Mouse (Mus musculus) limb, embryonic 12.5 days (tissue): ENCODE measurements around the gene Unc80. TPM values are rescaled to one million over a fixed set of nuclear protein-coding genes. Genes with fewer than 3 reads are reported as not detected.
A peak's percentile ranks its signal among the peaks of the same experiment; 100 is the strongest.

Source experiments
- ATAC-seq: fragments of 200-750 bp; cut with Nextera tagmentation; 2 replicates; pipeline ENCODE4 v1.8.0; 2017; ENCODE audit warnings: low read depth, moderate TSS enrichment; ENCODE audit not compliant: insufficient number of reproducible peaks, insufficient read depth, low FRiP score, low TSS enrichment
- H3K27ac ChIP-seq: fragments of 300-500 bp; sonication (generic); 2 replicates; pipeline ENCODE4 v1.5.1; 2016; ENCODE audit warnings: mild to moderate bottlenecking, moderate library complexity
- H3K27me3 ChIP-seq: fragments of 300-500 bp; sonication (generic); 2 replicates; pipeline ENCODE4 v1.6.1; 2016; ENCODE audit warnings: mild to moderate bottlenecking, moderate library complexity
- H3K36me3 ChIP-seq: fragments of 300-500 bp; sonication (generic); 2 replicates; pipeline ENCODE4 v1.6.1; 2016; ENCODE audit warnings: mild to moderate bottlenecking, moderate library complexity
- H3K4me1 ChIP-seq: fragments of 300-500 bp; sonication (generic); replicated peaks from 2 replicates; pipeline ENCODE4 v1.6.1; 2016
- H3K4me2 ChIP-seq: fragments of 300-500 bp; sonication (generic); 2 replicates; pipeline ENCODE4 v1.6.1; 2016; ENCODE audit warnings: mild to moderate bottlenecking, moderate library complexity
- H3K4me3 ChIP-seq: fragments of 300-500 bp; sonication (generic); replicated peaks from 2 replicates; pipeline ENCODE4 v1.5.1; 2016; ENCODE audit warnings: mild to moderate bottlenecking
- H3K9ac ChIP-seq: fragments of 300-500 bp; sonication (generic); replicated peaks from 2 replicates; pipeline ENCODE4 v1.6.1; 2016; ENCODE audit warnings: mild to moderate bottlenecking, moderate library complexity
- H3K9me3 ChIP-seq: fragments of 300-500 bp; sonication (generic); 2 replicates; pipeline ENCODE4 v1.6.1; 2016; ENCODE audit warnings: mild to moderate bottlenecking, moderate library complexity
- WGBS: fragments of 180-500 bp; shearing (Covaris S2); methylation state at CpG from one replicate; pipeline ENCODE4 v1.1.7; 2016; 5-methylcytosine and 5-hydroxymethylcytosine counted together
- polyA plus RNA-seq: library from polyadenylated mRNA; unstranded; fragments of >200 nt; fragmentation: Nextera tagmentation; extraction: Ambion mirVana; gene quantifications from 2 replicates; pipeline ENCODE4 v1.2.1, GENCODE M21; 2016

The Unc80 gene
- 0.52 and 0.73 TPM in 2 replicates for polyA plus RNA-seq

- Histone ChIP-seq H3K9ac (peak within 1 kb of the TSS; percentile 42), H3K27me3 (peaks cover 28% of the 10 kb centered on the region), H3K36me3 (no peaks in the 10 kb centered on the region), H3K9me3 (no peaks in the 10 kb centered on the region), H3K4me1 (peaks cover 12% of the 10 kb centered on the region; the same call in 1 of the 2 replicates), H3K4me3 (peak within 1 kb of the TSS; percentile 58), H3K27ac (no peak within 1 kb of the TSS), H3K4me2 (peak within 1 kb of the TSS; percentile 91)
- WGBS, result 1% methylated on average over 69 of the region's 83 CpGs
- peak; percentile 89 for ATAC-seq
Measured at GRCm38 (mm10) chr1:66467821-66468703, at the start of gene Unc80. Unc80 (plus strand) TSS chr1:66468367.

- WGBS, result 89% methylated on average over 5 of the region's 5 CpGs
- peaks cover 10% of the 10 kb centered on the region; the same call in 1 of the 2 replicates for H3K36me3 ChIP-seq
- H3K4me2 ChIP-seq, result no peak overlapping the region
- ATAC-seq, result no peak
- H3K4me1 ChIP-seq, result no peaks in the 10 kb centered on the region; the same call in 1 of the 2 replicates
- H3K9ac ChIP-seq, result no peak overlapping the region
- no peaks in the 10 kb centered on the region for H3K27me3 ChIP-seq
- no peak overlapping the region for H3K4me3 ChIP-seq
- H3K27ac ChIP-seq, result no peak overlapping the region
- H3K9me3 ChIP-seq, result no peaks in the 10 kb centered on the region
Measured at GRCm38 (mm10) chr1:66426073-66426472, 42.1 kb upstream of the Unc80 start.

- H3K9ac ChIP-seq, result no peak overlapping the region
- no peaks in the 10 kb centered on the region for H3K9me3 ChIP-seq
- no peak overlapping the region for H3K27ac ChIP-seq
- H3K27me3 ChIP-seq, result no peaks in the 10 kb centered on the region
- H3K4me1 ChIP-seq, result no peaks in the 10 kb centered on the region; the same call in 1 of the 2 replicates
- H3K4me2 ChIP-seq, result no peak overlapping the region
- ATAC-seq, result no peak
- H3K4me3 ChIP-seq, result no peak overlapping the region
- H3K36me3 ChIP-seq, result peaks cover 2% of the 10 kb centered on the region; the same call in 1 of the 2 replicates
Measured at GRCm38 (mm10) chr1:66430962-66431361, 37.2 kb upstream of the Unc80 start.

- no peak overlapping the region for H3K27ac ChIP-seq
- no peak overlapping the region for H3K9ac ChIP-seq
- no peaks in the 10 kb centered on the region for H3K27me3 ChIP-seq
- ATAC-seq, result no peak
- no peaks in the 10 kb centered on the region for H3K9me3 ChIP-seq
- no peaks in the 10 kb centered on the region; the same call in 1 of the 2 replicates for H3K4me1 ChIP-seq
- H3K4me2 ChIP-seq, result no peak overlapping the region
- H3K4me3 ChIP-seq, result no peak overlapping the region
- WGBS, result 91% methylated on average over 6 of the region's 6 CpGs
- H3K36me3 ChIP-seq, result no peaks in the 10 kb centered on the region
Measured at GRCm38 (mm10) chr1:66431472-66431871, 36.7 kb upstream of the Unc80 start.

GRCm38 (mm10) chr1:66438069-66438468, 30.1 kb upstream of the Unc80 start:
- Histone ChIP-seq H3K4me2 (no peak overlapping the region), H3K9ac (no peak overlapping the region), H3K4me3 (no peak overlapping the region), H3K4me1 (no peaks in the 10 kb centered on the region), H3K9me3 (no peaks in the 10 kb centered on the region), H3K27ac (no peak overlapping the region), H3K27me3 (no peaks in the 10 kb centered on the region), H3K36me3 (no peaks in the 10 kb centered on the region; the same call in 1 of the 2 replicates)
- 87% methylated on average over 2 of the region's 2 CpGs for WGBS
- ATAC-seq, result no peak

- 82% methylated on average over 2 of the region's 2 CpGs for WGBS
Measured at GRCm38 (mm10) chr1:66442922-66443321, 25.2 kb upstream of the Unc80 start.

GRCm38 (mm10) chr1:66449471-66449870, 18.7 kb upstream of the Unc80 start:
- no peaks in the 10 kb centered on the region for H3K36me3 ChIP-seq
- ATAC-seq, result no peak
- H3K27me3 ChIP-seq, result no peaks in the 10 kb centered on the region
- H3K4me1 ChIP-seq, result peaks cover 3% of the 10 kb centered on the region; the same call in 1 of the 2 replicates
- no peak overlapping the region for H3K4me2 ChIP-seq
- H3K9ac ChIP-seq, result no peak overlapping the region
- no peaks in the 10 kb centered on the region for H3K9me3 ChIP-seq
- H3K27ac ChIP-seq, result no peak overlapping the region
- WGBS, result 71% methylated on average over 2 of the region's 2 CpGs
- no peak overlapping the region for H3K4me3 ChIP-seq

More at GRCm38 (mm10) chr1:66442922-66443321, 25.2 kb upstream of the Unc80 start:
- no peaks in the 10 kb centered on the region; the same call in 1 of the 2 replicates for H3K36me3 ChIP-seq
- ATAC-seq, result no peak
- no peak overlapping the region for H3K4me3 ChIP-seq
- no peak overlapping the region for H3K4me2 ChIP-seq
- H3K27me3 ChIP-seq, result no peaks in the 10 kb centered on the region
- no peaks in the 10 kb centered on the region for H3K9me3 ChIP-seq
- H3K4me1 ChIP-seq, result no peaks in the 10 kb centered on the region
- H3K9ac ChIP-seq, result no peak overlapping the region
- no peak overlapping the region for H3K27ac ChIP-seq

GRCm38 (mm10) chr1:66456580-66456979, 11.6 kb upstream of the Unc80 start:
- WGBS, result 25% methylated on average over 2 of the region's 2 CpGs

GRCm38 (mm10) chr1:66457747-66458146, 10.4 kb upstream of the Unc80 start:
- Histone ChIP-seq H3K9me3 (0 out of 2 replicates have a peak, but pooled peaks cover 2% of the 10 kb centered on the region), H3K4me3 (no peak overlapping the region), H3K4me1 (no peaks in the 10 kb centered on the region), H3K27ac (no peak overlapping the region), H3K9ac (no peak overlapping the region), H3K4me2 (no peak overlapping the region), H3K36me3 (no peaks in the 10 kb centered on the region), H3K27me3 (no peaks in the 10 kb centered on the region)
- 77% methylated on average over 3 of the region's 3 CpGs for WGBS
- ATAC-seq, result no peak

More at GRCm38 (mm10) chr1:66456580-66456979, 11.6 kb upstream of the Unc80 start:
- H3K27me3 ChIP-seq, result no peaks in the 10 kb centered on the region
- no peak overlapping the region for H3K27ac ChIP-seq
- no peak overlapping the region for H3K4me3 ChIP-seq
- 0 out of 2 replicates have a peak, but pooled peaks cover 2% of the 10 kb centered on the region for H3K9me3 ChIP-seq
- no peaks in the 10 kb centered on the region for H3K36me3 ChIP-seq
- peaks cover under 1% of the 10 kb centered on the region; the same call in 1 of the 2 replicates for H3K4me1 ChIP-seq
- H3K4me2 ChIP-seq, result no peak overlapping the region
- no peak overlapping the region for H3K9ac ChIP-seq
- ATAC-seq, result no peak

GRCm38 (mm10) chr1:66459394-66459793, 8.8 kb upstream of the Unc80 start:
- WGBS, result 72% methylated on average over 3 of the region's 3 CpGs
- H3K27me3 ChIP-seq, result no peaks in the 10 kb centered on the region
- H3K4me1 ChIP-seq, result no peaks in the 10 kb centered on the region
- H3K4me3 ChIP-seq, result no peak overlapping the region
- no peak for ATAC-seq
- H3K4me2 ChIP-seq, result no peak overlapping the region
- H3K9me3 ChIP-seq, result 0 out of 2 replicates have a peak, but pooled peaks cover 2% of the 10 kb centered on the region
- no peak overlapping the region for H3K9ac ChIP-seq
- H3K27ac ChIP-seq, result no peak overlapping the region
- no peaks in the 10 kb centered on the region for H3K36me3 ChIP-seq

- 84% methylated on average over 4 of the region's 4 CpGs for WGBS
- Histone ChIP-seq H3K27ac (no peak overlapping the region), H3K36me3 (no peaks in the 10 kb centered on the region), H3K4me2 (no peak overlapping the region), H3K9ac (no peak overlapping the region), H3K27me3 (no peaks in the 10 kb centered on the region), H3K4me1 (no peaks in the 10 kb centered on the region), H3K4me3 (no peak overlapping the region), H3K9me3 (no peaks in the 10 kb centered on the region)
- no peak for ATAC-seq
Measured at GRCm38 (mm10) chr1:66460850-66461249, 7.3 kb upstream of the Unc80 start.
